Mouse (Mus musculus) heart, postnatal 4 days (tissue): Measurements from ENCODE around the gene Rhog. TPM values are rescaled to one million over a fixed set of nuclear protein-coding genes. Genes with fewer than 3 reads are reported as not detected.
"Not testable (repeated sequence)": the region's sequence is repeated elsewhere in the genome, so short reads cannot be mapped to it uniquely, and the experiment has no call there.

Experiments used
- DNase-seq: peaks from one replicate; pipeline ENCODE4 v3.0.0; 2021
- total RNA-seq, 2 experiments: library from RNA; stranded (reverse); gene quantifications; 2 replicates each; pipeline ENCODE4 v1.2.3; 2021

The Rhog gene
- total RNA-seq, result 10 to 100 TPM; 37.0 to 39.2 TPM

GRCm38 (mm10) chr7:102255954-102256353, at the start of gene Rhog:
TSS of gene Rhog (minus strand) at chr7:102256054.
- DNase-seq, result no peak

- DNase-seq, result peak; percentile 10
These were observed 49.7 kb upstream of the Rhog start for GRCm38 (mm10) chr7:102305596-102305995.

GRCm38 (mm10) chr7:102302471-102302870, 46.6 kb upstream of the Rhog start:
- no peak for DNase-seq

GRCm38 (mm10) chr7:102300761-102301160, 44.9 kb upstream of the Rhog start:
- no peak for DNase-seq

- DNase-seq, result no peak
These were observed 37.4 kb upstream of the Rhog start for GRCm38 (mm10) chr7:102293234-102293633.

GRCm38 (mm10) chr7:102292228-102292627, 36.4 kb upstream of the Rhog start:
- no peak for DNase-seq

GRCm38 (mm10) chr7:102289466-102289865, 33.6 kb upstream of the Rhog start:
- DNase-seq, result no peak

- peak; percentile 77 for DNase-seq
These were observed 26.4 kb upstream of the Rhog start for GRCm38 (mm10) chr7:102282261-102282660.

GRCm38 (mm10) chr7:102281403-102281802, 25.5 kb upstream of the Rhog start:
- no peak for DNase-seq

GRCm38 (mm10) chr7:102272422-102272948, 16.6 kb upstream of the Rhog start:
- DNase-seq, result peak; percentile 60

GRCm38 (mm10) chr7:102268395-102268748, 12.5 kb upstream of the Rhog start:
- no peak for DNase-seq

- peak; percentile 64 for DNase-seq
These were observed 11.9 kb upstream of the Rhog start, which contains the start of gene Stim1 for GRCm38 (mm10) chr7:102267601-102268394. TSS of gene Stim1 (plus strand) at chr7:102267806.

GRCm38 (mm10) chr7:102267113-102267579, 11.3 kb upstream of the Rhog start:
- peak; percentile 97 for DNase-seq

- DNase-seq, result no peak
These were observed 10.7 kb upstream of the Rhog start for GRCm38 (mm10) chr7:102266401-102267042.

GRCm38 (mm10) chr7:102266021-102266400, 10.2 kb upstream of the Rhog start:
- DNase-seq, result not testable (repeated sequence)

- no peak for DNase-seq
These were observed 7.2 kb upstream of the Rhog start for GRCm38 (mm10) chr7:102263020-102263419.

- no peak for DNase-seq
These were observed 4.7 kb upstream of the Rhog start for GRCm38 (mm10) chr7:102260518-102260917.

- DNase-seq, result no peak
These were observed 4.0 kb upstream of the Rhog start for GRCm38 (mm10) chr7:102259716-102260479.

- no peak for DNase-seq
These were observed 2.9 kb upstream of the Rhog start for GRCm38 (mm10) chr7:102258753-102259152.

GRCm38 (mm10) chr7:102258189-102258588, 2.3 kb upstream of the Rhog start:
- DNase-seq, result peak; percentile 90

- DNase-seq, result no peak
These were observed 782 bp upstream of the Rhog start for GRCm38 (mm10) chr7:102256636-102257035.

- DNase-seq, result no peak
These were observed 2.2 kb downstream of the Rhog start for GRCm38 (mm10) chr7:102253631-102254030.
